Comparison of ENCODE assay signal across 7 mouse cellular contexts in the genomic region with DNA sequence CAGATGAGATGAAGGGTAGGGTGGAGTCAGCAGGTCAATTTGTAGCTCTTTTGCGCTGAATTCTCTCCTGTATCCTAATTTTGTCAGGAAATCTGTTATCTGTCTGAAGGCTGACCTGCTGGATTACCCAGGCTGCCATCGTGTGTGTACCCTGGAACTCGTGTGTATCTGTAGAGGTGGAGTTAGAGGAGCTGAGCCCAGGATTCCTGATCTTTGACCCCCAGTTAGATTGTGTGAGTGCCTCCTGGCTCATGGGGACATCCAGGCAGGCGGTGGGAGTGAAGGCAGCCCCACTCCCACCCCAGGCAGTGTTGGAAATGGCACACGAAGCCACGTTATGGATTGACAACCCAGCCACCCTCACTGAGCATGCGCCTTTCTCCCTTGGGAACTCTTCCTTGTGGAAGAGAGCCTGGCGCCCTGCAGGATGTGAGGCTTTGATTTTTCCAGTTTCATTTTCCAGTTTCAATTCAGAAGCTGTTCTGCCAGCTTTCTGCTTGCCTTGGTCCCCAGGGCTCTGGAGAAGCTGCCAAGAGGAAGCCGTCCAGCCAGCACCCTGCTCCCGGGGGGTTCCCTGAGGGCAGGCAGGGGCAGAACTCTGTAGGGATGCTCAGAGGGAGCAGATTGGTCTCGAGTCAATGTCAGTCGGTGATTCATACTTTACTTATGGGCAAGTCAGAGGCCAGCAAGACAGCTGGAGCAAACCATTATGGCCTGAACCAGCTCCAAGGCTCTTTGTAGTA. TPM values are rescaled to one million over a fixed set of nuclear protein-coding genes. Genes with fewer than 3 reads are reported as not detected.
A peak's percentile ranks its signal among the peaks of the same experiment; 100 is the strongest.
DNase-seq lines count a peak whose midpoint lies in the region; ATAC-seq and TF ChIP-seq lines count a peak whose summit lies in the region.

No protein-coding gene starts in this region.

- peak overlapping the region; percentile 87 for H3K27ac ChIP-seq in spleen, adult 2 months (ENCODE audit: insufficient read depth, low read length)
- peak overlapping the region; percentile 94 for H3K27ac ChIP-seq in brown adipose tissue, adult 24 weeks (replicated peaks; ENCODE audit: low read depth, low read length)
- H3K27ac ChIP-seq in liver, postnatal 0 days (ENCODE audit: low read depth), result peak overlapping the region; percentile 98

- H3K9ac ChIP-seq in liver, postnatal 0 days (replicated peaks), result peak overlapping the region; percentile 45; the same call in 1 of the 2 replicates

- ATAC-seq in liver, postnatal 0 days, result peak; percentile 47

- no peak for TF ChIP-seq POLR2A in spleen, adult 2 months (IDR thresholded peaks at IDR 0.05; ENCODE audit: low read depth, low read length)

- peaks cover 27% of the 10 kb centered on the region; the same call in 1 of the 2 replicates for H3K4me1 ChIP-seq in spleen, adult 2 months (ENCODE audit: control insufficient read depth, insufficient read depth, insufficient read length)
- peaks cover 45% of the 10 kb centered on the region for H3K4me1 ChIP-seq in brown adipose tissue, adult 24 weeks (ENCODE audit: control insufficient read depth, insufficient read depth, insufficient read length, low read length)
- peaks cover 46% of the 10 kb centered on the region for H3K4me1 ChIP-seq in liver, postnatal 0 days (ENCODE audit: insufficient read depth)

- peak overlapping the region; percentile 40 for H3K4me2 ChIP-seq in liver, postnatal 0 days (ENCODE audit: low read depth, low read length)

- H3K4me3 ChIP-seq in spleen, adult 2 months (ENCODE audit: extremely low read depth, insufficient read depth, insufficient read length), result no peak overlapping the region
- 0 out of 2 replicates have a peak overlapping the region, but pooled peaks have one; percentile 6 for H3K4me3 ChIP-seq in brown adipose tissue, adult 24 weeks (ENCODE audit: insufficient read depth, low read depth, low read length)
- no peak overlapping the region for H3K4me3 ChIP-seq in liver, postnatal 0 days (ENCODE audit: low read depth, low read length)

- DNase-seq in spleen, adult 2 months (ENCODE audit: low read depth in 1 of 2, low spot score in 2 of 2), result no peak
- DNase-seq in spleen, adult 12 weeks (ENCODE audit: low spot score), result no peak
- peak; percentile 53 for DNase-seq in heart, postnatal 4 days
- peak; percentile 44 for DNase-seq in liver, postnatal 0 days
- DNase-seq in frontal cortex, postnatal 14 days (ENCODE audit: low spot score in 2 of 2), result no peak
- no peak for DNase-seq in thymus, adult 18-20 months

- H3K27me3 ChIP-seq in spleen, adult 2 months (ENCODE audit: control insufficient read depth, insufficient read depth, low read length), result no peaks in the 10 kb centered on the region
- no peaks in the 10 kb centered on the region for H3K27me3 ChIP-seq in liver, postnatal 0 days (ENCODE audit: insufficient read depth, low read length)

- TF ChIP-seq CTCF in spleen, adult 2 months (IDR thresholded peaks at IDR 0.05; ENCODE audit: extremely low read depth, insufficient read depth, insufficient read length, insufficient replicate concordance), result no peak
- no peak for TF ChIP-seq CTCF in liver, postnatal 0 days (IDR thresholded peaks at IDR 0.05; ENCODE audit: low read depth)

- H3K36me3 ChIP-seq in spleen, adult 2 months (ENCODE audit: control insufficient read depth, insufficient read depth, low read length), result no peaks in the 10 kb centered on the region
- H3K36me3 ChIP-seq in liver, postnatal 0 days (replicated peaks; ENCODE audit: insufficient read depth, low read length), result no peaks in the 10 kb centered on the region

- TF ChIP-seq EP300 in liver, postnatal 0 days (IDR thresholded peaks at IDR 0.05; ENCODE audit: low read depth), result no peak

- WGBS in spleen, adult 2 months, result 61% methylated on average over 12 of the region's 12 CpGs
- 33% methylated on average over 12 of the region's 12 CpGs for WGBS in liver, postnatal 0 days (ENCODE audit: insufficient replicate concordance)

- H3K9me3 ChIP-seq in liver, postnatal 0 days (ENCODE audit: low read length), result no peaks in the 10 kb centered on the region

RNA-seq across cellular contexts. Expression of a gene that starts 23.6 kb away (rescaled TPM):
- polyA plus RNA-seq in spleen, adult 2 months (2012; rRNA removed), result 1.2 TPM in 2 replicates
- polyA plus RNA-seq in brown adipose tissue, adult 24 weeks (2012; ENCODE audit: insufficient read depth, insufficient read length, missing spikeins), result not detected in 2 replicates
- not detected for total RNA-seq in heart, postnatal 4 days (2021)
- 0.12 and 0.23 TPM in 2 replicates for polyA plus RNA-seq in liver, postnatal 0 days (2015; fragmentation: Nextera tagmentation; extraction: Ambion mirVana)

RNA-seq across cellular contexts. Expression of a gene that starts 26.8 kb away (rescaled TPM):
- polyA plus RNA-seq in spleen, adult 2 months (2012; rRNA removed), result 111 and 222 TPM in 2 replicates
- 12.5 and 27.9 TPM in 2 replicates for polyA plus RNA-seq in brown adipose tissue, adult 24 weeks (2012; ENCODE audit: insufficient read depth, insufficient read length, missing spikeins)
- 10 to 100 TPM; 11.8 to 12.2 TPM for total RNA-seq in heart, postnatal 4 days (2021)
- polyA plus RNA-seq in liver, postnatal 0 days (2015; fragmentation: Nextera tagmentation; extraction: Ambion mirVana), result 22.0 and 24.5 TPM in 2 replicates

Comparison
In these comparisons a context has a peak if more than half of its experiments do, and no peak if none do; other contexts are left out.
1. DNase-seq: peak in heart, postnatal 4 days (single experiment) and liver, postnatal 0 days (single experiment); none in spleen, adult 2 months (0 of 2), spleen, adult 12 weeks (single experiment), frontal cortex, postnatal 14 days (0 of 2) and thymus, adult 18-20 months (0 of 2).
2. Peak in every context shown above with its lines, with median percentiles within 50 percentile points of each other: H3K27ac ChIP-seq.